ENCODE assay signal across 13 mouse cellular contexts in genomic region chr11:100198666-100199065, GRCm38 (mm10). TPM values are rescaled to one million over a fixed set of nuclear protein-coding genes. Genes with fewer than 3 reads are reported as not detected.
A peak's percentile ranks its signal among the peaks of the same experiment; 100 is the strongest.
DNase-seq lines count a peak whose midpoint lies in the region; ATAC-seq and TF ChIP-seq lines count a peak whose summit lies in the region.
"Had no signal": no experiment of that assay in that cellular context is flagged by ENCODE, and none has a peak within 500 bp of the region (broad histone marks: within the 10 kb centered on the region; RNA-seq: fewer than 3 reads in every experiment).

No protein-coding gene starts in this region.

- no peak overlapping the region for H3K9ac ChIP-seq in MEL (ENCODE audit: control insufficient read depth, low read depth, low read length, poor library complexity, severe bottlenecking)
- no peak overlapping the region for H3K9ac ChIP-seq in forebrain, embryonic 13.5 days
- H3K9ac ChIP-seq: embryonic facial prominence, embryonic 13.5 days; heart, embryonic 15.5 days; liver, embryonic 12.5 days had no signal

- 79% methylated on average over 4 of the region's 4 CpGs for WGBS in forebrain, embryonic 13.5 days

- no peaks in the 10 kb centered on the region for H3K36me3 ChIP-seq in MEL (ENCODE audit: control insufficient read depth in 1 of 2, insufficient read depth in 2 of 2, low read length in 2 of 2)
- no peaks in the 10 kb centered on the region for H3K36me3 ChIP-seq in forebrain, embryonic 13.5 days (ENCODE audit: poor library complexity, severe bottlenecking)
- H3K36me3 ChIP-seq: embryonic facial prominence, embryonic 13.5 days; heart, embryonic 15.5 days; liver, embryonic 12.5 days had no signal

- TF ChIP-seq EP300 in MEL (IDR thresholded peaks at IDR 0.05; ENCODE audit: low read depth in 1 of 2, low read length in 2 of 2), result no peak

- TF ChIP-seq POLR2A in MEL (IDR thresholded peaks at IDR 0.05; ENCODE audit: control insufficient read depth in 1 of 2, insufficient read depth in 1 of 2, low read depth in 1 of 2, low read length in 2 of 2, poor library complexity in 1 of 2), result no peak

- no peak overlapping the region for H3K27ac ChIP-seq in MEL (ENCODE audit: control insufficient read depth, low read depth, low read length)
- H3K27ac ChIP-seq in forebrain, embryonic 13.5 days, result no peak overlapping the region
- H3K27ac ChIP-seq: embryonic facial prominence, embryonic 13.5 days; heart, embryonic 15.5 days; liver, embryonic 12.5 days had no signal

- peak; percentile 17 for DNase-seq in retina, postnatal 1 day
- DNase-seq in retina, embryonic 14.5 days (ENCODE audit: low spot score), result no peak
- peak; percentile 11 for DNase-seq in MEL (ENCODE audit: low read depth, low spot score)
- DNase-seq in adrenal gland, postnatal 25 days, result peak; percentile 8
- DNase-seq in mesoderm, embryonic 11.5 days (ENCODE audit: low read depth, low spot score), result peak; percentile 11
- no peak for DNase-seq in heart, adult 11 months
- DNase-seq: cerebellum, adult 18-20 months had no signal

- TF ChIP-seq RAD21 in MEL (IDR thresholded peaks at IDR 0.05; ENCODE audit: low read depth, low read length), result no peak

- no peaks in the 10 kb centered on the region for H3K27me3 ChIP-seq in MEL (ENCODE audit: control insufficient read depth in 1 of 2, insufficient read depth in 2 of 2, low read length in 2 of 2)
- H3K27me3 ChIP-seq in forebrain, embryonic 13.5 days, result no peaks in the 10 kb centered on the region
- H3K27me3 ChIP-seq: embryonic facial prominence, embryonic 13.5 days; liver, embryonic 12.5 days had no signal

- no peaks in the 10 kb centered on the region for H3K9me3 ChIP-seq in MEL (replicated peaks; ENCODE audit: insufficient read depth, low read length)
- H3K9me3 ChIP-seq in forebrain, embryonic 13.5 days (replicated peaks), result no peaks in the 10 kb centered on the region
- H3K9me3 ChIP-seq: embryonic facial prominence, embryonic 13.5 days; heart, embryonic 15.5 days; liver, embryonic 12.5 days had no signal

- H3K4me1 ChIP-seq in MEL (ENCODE audit: control insufficient read depth in 1 of 2, insufficient read depth in 2 of 2, low read length in 2 of 2), result no peaks in the 10 kb centered on the region
- H3K4me1 ChIP-seq in forebrain, embryonic 13.5 days, result no peaks in the 10 kb centered on the region
- H3K4me1 ChIP-seq: embryonic facial prominence, embryonic 13.5 days; heart, embryonic 15.5 days; liver, embryonic 12.5 days had no signal

- H3K4me2 ChIP-seq in forebrain, embryonic 13.5 days, result no peak overlapping the region
- H3K4me2 ChIP-seq: embryonic facial prominence, embryonic 13.5 days; heart, embryonic 15.5 days; liver, embryonic 12.5 days had no signal

- H3K79me2 ChIP-seq in MEL (ENCODE audit: control insufficient read depth, insufficient read depth, low read length, poor library complexity), result no peaks in the 10 kb centered on the region

- TF ChIP-seq CTCF in MEL (IDR thresholded peaks at IDR 0.05 in 2 of 3, conservative IDR thresholded peaks at IDR 0.05 in 1 of 3; ENCODE audit: control insufficient read depth in 1 of 3, insufficient read depth in 1 of 3, low read depth in 2 of 3, low read length in 3 of 3, poor library complexity in 1 of 3, severe bottlenecking in 1 of 3), result no peak

- no peak overlapping the region for H3K4me3 ChIP-seq in MEL (ENCODE audit: control insufficient read depth in 1 of 2, insufficient read depth in 1 of 2, low read depth in 2 of 2, low read length in 2 of 2)
- no peak overlapping the region for H3K4me3 ChIP-seq in forebrain, embryonic 13.5 days
- H3K4me3 ChIP-seq: embryonic facial prominence, embryonic 13.5 days; heart, embryonic 15.5 days; liver, embryonic 12.5 days; myocyte had no signal

- no peak for ATAC-seq in forebrain, embryonic 13.5 days
- ATAC-seq: liver, embryonic 12.5 days had no signal

TF ChIP-seq in MEL, 35 proteins besides CTCF, POLR2A, EP300 and RAD21:
- TF ChIP-seq ZMIZ1 (IDR thresholded peaks at IDR 0.05; ENCODE audit: low read depth, low read length), result no peak
- TF ChIP-seq MYC (IDR thresholded peaks at IDR 0.05; ENCODE audit: low read depth, low read length), result no peak
- no peak for TF ChIP-seq ZNF384 (IDR thresholded peaks at IDR 0.05; ENCODE audit: low read depth, low read length)
- TF ChIP-seq E2F4 (IDR thresholded peaks at IDR 0.05; ENCODE audit: borderline replicate concordance, low read depth, low read length), result no peak
- TF ChIP-seq BHLHE40 (IDR thresholded peaks at IDR 0.05; ENCODE audit: borderline replicate concordance, low read depth, low read length), result no peak
- no peak for TF ChIP-seq UBTF (IDR thresholded peaks at IDR 0.05; ENCODE audit: borderline replicate concordance, insufficient read depth, low read depth, low read length)
- TF ChIP-seq ETS1 (IDR thresholded peaks at IDR 0.05; ENCODE audit: low read depth, low read length), result no peak
- TF ChIP-seq TBP (IDR thresholded peaks at IDR 0.05; ENCODE audit: low read depth, low read length), result no peak
- TF ChIP-seq MEF2A (IDR thresholded peaks at IDR 0.05; ENCODE audit: extremely low read depth, insufficient replicate concordance, low read depth, low read length, poor library complexity, severe bottlenecking), result no peak
- no peak for TF ChIP-seq JUND (IDR thresholded peaks at IDR 0.05; ENCODE audit: low read depth, low read length)
- TF ChIP-seq ZKSCAN1 (IDR thresholded peaks at IDR 0.05; ENCODE audit: low read depth, low read length), result no peak
- TF ChIP-seq NRF1 (IDR thresholded peaks at IDR 0.05; ENCODE audit: insufficient read depth, low read depth, low read length, poor library complexity, severe bottlenecking), result no peak

RNA-seq across cellular contexts. Expression of gene Krt9, which starts 5.6 kb away (rescaled TPM):
- total RNA-seq in MEL (2012; rRNA removed), result not detected in 2 replicates
- polyA plus RNA-seq in MEL (2012; ENCODE audit: insufficient read depth in 1 of 2, insufficient read length in 2 of 2, low read depth in 1 of 2, low replicate concordance in 2 of 2, missing spikeins in 1 of 2), result not detected
- total RNA-seq in adrenal gland, postnatal 25 days (2021), result not detected in 2 replicates
- not detected in 2 replicates for polyA plus RNA-seq in forebrain, embryonic 13.5 days (2015; fragmentation: Nextera tagmentation; extraction: Ambion mirVana)
- total RNA-seq: megakaryocyte progenitor cell, adult 5-6 weeks had no signal
- polyA plus RNA-seq: embryonic facial prominence, embryonic 13.5 days; heart, embryonic 15.5 days; liver, embryonic 12.5 days; myocyte had no signal

RNA-seq across cellular contexts. Expression of gene Krt14, which starts 8.7 kb away (rescaled TPM):
- total RNA-seq in MEL (2012; rRNA removed), result not detected in 2 replicates
- polyA plus RNA-seq in MEL (2012; ENCODE audit: insufficient read depth in 1 of 2, insufficient read length in 2 of 2, low read depth in 1 of 2, low replicate concordance in 2 of 2, missing spikeins in 1 of 2), result not detected
- not detected in 2 replicates for total RNA-seq in adrenal gland, postnatal 25 days (2021)
- polyA plus RNA-seq in forebrain, embryonic 13.5 days (2015; fragmentation: Nextera tagmentation; extraction: Ambion mirVana), result 0.13 and 0.38 TPM in 2 replicates
- total RNA-seq: megakaryocyte progenitor cell, adult 5-6 weeks had no signal

RNA-seq across cellular contexts. Expression of gene Krt16, which starts 50.0 kb away (rescaled TPM):
- not detected in 2 replicates for total RNA-seq in MEL (2012; rRNA removed)
- polyA plus RNA-seq in MEL (2012; ENCODE audit: insufficient read depth in 1 of 2, insufficient read length in 2 of 2, low read depth in 1 of 2, low replicate concordance in 2 of 2, missing spikeins in 1 of 2), result not detected
- total RNA-seq in adrenal gland, postnatal 25 days (2021), result not detected in 2 replicates
- polyA plus RNA-seq in forebrain, embryonic 13.5 days (2015; fragmentation: Nextera tagmentation; extraction: Ambion mirVana), result not detected in 2 replicates
- total RNA-seq: megakaryocyte progenitor cell, adult 5-6 weeks had no signal
- polyA plus RNA-seq: heart, embryonic 15.5 days; liver, embryonic 12.5 days had no signal

RNA-seq across cellular contexts. Expression of gene Krt19, which starts 50.2 kb away (rescaled TPM):
- total RNA-seq in MEL (2012; rRNA removed), result not detected in 2 replicates
- not detected for polyA plus RNA-seq in MEL (2012; ENCODE audit: insufficient read depth in 1 of 2, insufficient read length in 2 of 2, low read depth in 1 of 2, low replicate concordance in 2 of 2, missing spikeins in 1 of 2)
- total RNA-seq in adrenal gland, postnatal 25 days (2021), result 0.82 and 1.4 TPM in 2 replicates
- polyA plus RNA-seq in forebrain, embryonic 13.5 days (2015; fragmentation: Nextera tagmentation; extraction: Ambion mirVana), result 0.23 and 0.49 TPM in 2 replicates
- total RNA-seq: megakaryocyte progenitor cell, adult 5-6 weeks had no signal

Comparison
In these comparisons a context has a peak if more than half of its experiments do, and no peak if none do; other contexts are left out.
1. DNase-seq: peak in retina, postnatal 1 day (single experiment), MEL (single experiment), adrenal gland, postnatal 25 days (single experiment) and mesoderm, embryonic 11.5 days (single experiment); none in retina, embryonic 14.5 days (single experiment) and heart, adult 11 months (single experiment).